Mouse (Mus musculus) heart, postnatal 14 days (tissue): ENCODE data around the gene Borcs5. TPM values are rescaled to one million over a fixed set of nuclear protein-coding genes. Genes with fewer than 3 reads are reported as not detected.
"Not testable (repeated sequence)": the region's sequence is repeated elsewhere in the genome, so short reads cannot be mapped to it uniquely, and the experiment has no call there.

Experiments
- DNase-seq, 2 experiments: peaks; one replicate each; pipeline ENCODE4 v3.0.0; 2021 to 2022
- intact Hi-C: fragments of 180-260 bp; cut with DNase I; formaldehyde crosslinking; loops from one replicate; pipeline ENCODE4 v1.15.1; 2025
- total RNA-seq, 2 experiments: library from RNA; stranded (reverse); gene quantifications; 2 replicates each; pipeline ENCODE4 v1.2.3; 2021

Borcs5 gene
- total RNA-seq, 2 experiments from 2014 or later = 9.1 to 9.9 TPM

- intact Hi-C loops = no loop called here
Observed at GRCm38 (mm10) chr6:134665817-134666216, 26.5 kb downstream of the Borcs5 start.

GRCm38 (mm10) chr6:134668519-134668918 is 29.2 kb downstream of the Borcs5 start:
- DNase-seq = no peak
- intact Hi-C loops = no loop called here

More at GRCm38 (mm10) chr6:134665817-134666216, 26.5 kb downstream of the Borcs5 start:
- DNase-seq = no peak

GRCm38 (mm10) chr6:134669179-134669865 is 30.0 kb downstream of the Borcs5 start:
- no peak for DNase-seq
- intact Hi-C loops = no loop called here

- DNase-seq = peak; percentile 57 to 62
- intact Hi-C loops = loop anchor here (5.0 kb wide), 1 partner anchor 46 kb away; no protein-coding TSS in a partner anchor
Observed at GRCm38 (mm10) chr6:134670881-134671411, 31.6 kb downstream of the Borcs5 start.

GRCm38 (mm10) chr6:134673712-134674111 is 34.4 kb downstream of the Borcs5 start:
- intact Hi-C loops = loop anchor here (5.0 kb wide), 1 partner anchor 44 kb away; no protein-coding TSS in a partner anchor
- DNase-seq = not testable (repeated sequence)

GRCm38 (mm10) chr6:134677504-134677903 is 38.2 kb downstream of the Borcs5 start:
- no peak for DNase-seq
- intact Hi-C loops = no loop called here

GRCm38 (mm10) chr6:134678037-134678436 is 38.7 kb downstream of the Borcs5 start:
- intact Hi-C loops = no loop called here

GRCm38 (mm10) chr6:134679330-134679729 is 40.0 kb downstream of the Borcs5 start:
- DNase-seq, intact Hi-C loops: not testable (repeated sequence)

More at GRCm38 (mm10) chr6:134678037-134678436, 38.7 kb downstream of the Borcs5 start:
- no peak for DNase-seq

- DNase-seq = no peak
- intact Hi-C loops = no loop called here
Observed at GRCm38 (mm10) chr6:134684354-134684915, 45.1 kb downstream of the Borcs5 start.

- intact Hi-C loops = no loop called here
- no peak for DNase-seq
Observed at GRCm38 (mm10) chr6:134685040-134685439, 45.7 kb downstream of the Borcs5 start.

GRCm38 (mm10) chr6:134685515-134685914 is 46.2 kb downstream of the Borcs5 start:
- DNase-seq = no peak
- intact Hi-C loops = no loop called here

GRCm38 (mm10) chr6:134694498-134694897 is 55.2 kb downstream of the Borcs5 start:
- DNase-seq = no peak

GRCm38 (mm10) chr6:134694988-134695387 is 55.7 kb downstream of the Borcs5 start:
- DNase-seq = no peak
- intact Hi-C loops = no loop called here

More at GRCm38 (mm10) chr6:134694498-134694897, 55.2 kb downstream of the Borcs5 start:
- intact Hi-C loops = no loop called here

GRCm38 (mm10) chr6:134695625-134696024 is 56.3 kb downstream of the Borcs5 start:
- DNase-seq = no peak
- intact Hi-C loops = no loop called here

GRCm38 (mm10) chr6:134696146-134696545 is 56.8 kb downstream of the Borcs5 start:
- intact Hi-C loops = no loop called here

GRCm38 (mm10) chr6:134696554-134696953 is 57.2 kb downstream of the Borcs5 start:
- intact Hi-C loops = no loop called here
- DNase-seq = no peak

More at GRCm38 (mm10) chr6:134696146-134696545, 56.8 kb downstream of the Borcs5 start:
- DNase-seq = peak; percentile 49 to 75

- intact Hi-C loops = no loop called here
- no peak for DNase-seq
Observed at GRCm38 (mm10) chr6:134698243-134698642, 58.9 kb downstream of the Borcs5 start.

- peak in 1 of 2 experiments; percentile 16 for DNase-seq
- intact Hi-C loops = no loop called here
Observed at GRCm38 (mm10) chr6:134700451-134701210, 61.3 kb downstream of the Borcs5 start.

GRCm38 (mm10) chr6:134701211-134701602 is 61.9 kb downstream of the Borcs5 start:
- intact Hi-C loops = no loop called here
- DNase-seq = no peak

GRCm38 (mm10) chr6:134702184-134702583 is 62.9 kb downstream of the Borcs5 start:
- DNase-seq = no peak
- intact Hi-C loops = no loop called here
